Mouse (Mus musculus) midbrain, embryonic 15.5 days (tissue): Measurements from ENCODE around the gene Krtap28-10. TPM values are rescaled to one million over a fixed set of nuclear protein-coding genes. Genes with fewer than 3 reads are reported as not detected.
"Not testable (repeated sequence)": the region's sequence is repeated elsewhere in the genome, so short reads cannot be mapped to it uniquely, and the experiment has no call there.

ENCODE experiments used
- ATAC-seq: fragments of 200-750 bp; cut with Nextera tagmentation; replicated peaks from 2 replicates; pipeline ENCODE4 v1.8.0; 2017; ENCODE audit warnings: moderate TSS enrichment
- H3K27ac ChIP-seq: fragments of 300-500 bp; sonication (generic); 2 replicates; pipeline ENCODE4 v1.5.1; 2015; ENCODE audit warnings: mild to moderate bottlenecking, inconsistent platforms
- H3K27me3 ChIP-seq: fragments of 300-500 bp; sonication (generic); replicated peaks from 2 replicates; pipeline ENCODE4 v1.6.1; 2015; ENCODE audit warnings: inconsistent platforms
- H3K36me3 ChIP-seq: fragments of 300-500 bp; sonication (generic); replicated peaks from 2 replicates; pipeline ENCODE4 v1.6.1; 2015; ENCODE audit warnings: inconsistent platforms
- H3K4me1 ChIP-seq: fragments of 300-500 bp; sonication (generic); 2 replicates; pipeline ENCODE4 v1.6.1; 2015; ENCODE audit warnings: inconsistent platforms
- H3K4me2 ChIP-seq: fragments of 300-500 bp; sonication (generic); 2 replicates; pipeline ENCODE4 v1.6.1; 2015; ENCODE audit warnings: inconsistent platforms, mild to moderate bottlenecking, moderate library complexity
- H3K4me3 ChIP-seq: fragments of 300-500 bp; sonication (generic); 2 replicates; pipeline ENCODE4 v1.5.1; 2015; ENCODE audit warnings: mild to moderate bottlenecking, inconsistent platforms
- H3K9ac ChIP-seq: fragments of 300-500 bp; sonication (generic); 2 replicates; pipeline ENCODE4 v1.6.1; 2015; ENCODE audit warnings: mild to moderate bottlenecking, inconsistent platforms
- H3K9me3 ChIP-seq: fragments of 300-500 bp; sonication (generic); 2 replicates; pipeline ENCODE4 v1.6.1; 2016; ENCODE audit warnings: inconsistent platforms
- WGBS: fragments of 180-500 bp; shearing (Covaris S2); methylation state at CpG from one replicate; pipeline ENCODE4 v1.1.7; 2015; ENCODE audit warnings: mixed read lengths; 5-methylcytosine and 5-hydroxymethylcytosine counted together
- polyA plus RNA-seq: library from polyadenylated mRNA; unstranded; fragments of >200 nt; fragmentation: Nextera tagmentation; extraction: Ambion mirVana; gene quantifications from 2 replicates; pipeline ENCODE4 v1.2.1, GENCODE M21; 2015

The Krtap28-10 gene
- polyA plus RNA-seq, 1 experiment from 2014 or later = not detected

GRCm38 (mm10) chr1:83006218-83007179, 35.8 kb downstream of the Krtap28-10 start:
- WGBS = 85% methylated on average over 8 of the region's 8 CpGs
- no peak overlapping the region for H3K9ac ChIP-seq
- ATAC-seq = no peak

GRCm38 (mm10) chr1:83000306-83000705, 42.0 kb downstream of the Krtap28-10 start, which contains the start of gene Gm47959:
Gene Gm47959 (plus strand): TSS chr1:83000548.
- not testable (repeated sequence) for H3K4me3 ChIP-seq, H3K36me3 ChIP-seq, H3K4me1 ChIP-seq, H3K27ac ChIP-seq, H3K9me3 ChIP-seq, H3K9ac ChIP-seq, H3K4me2 ChIP-seq, ATAC-seq, H3K27me3 ChIP-seq
- WGBS = 96% methylated on average over 7 of the region's 9 CpGs

More at GRCm38 (mm10) chr1:83006218-83007179, 35.8 kb downstream of the Krtap28-10 start:
- H3K4me2 ChIP-seq = no peak overlapping the region
- no peaks in the 10 kb centered on the region for H3K4me1 ChIP-seq
- H3K9me3 ChIP-seq = no peaks in the 10 kb centered on the region
- no peaks in the 10 kb centered on the region for H3K36me3 ChIP-seq
- H3K27me3 ChIP-seq = no peaks in the 10 kb centered on the region
- no peak overlapping the region for H3K27ac ChIP-seq
- no peak overlapping the region for H3K4me3 ChIP-seq

- Histone ChIP-seq H3K27me3 (no peaks in the 10 kb centered on the region), H3K4me2 (no peak overlapping the region), H3K36me3 (no peaks in the 10 kb centered on the region), H3K4me1 (no peaks in the 10 kb centered on the region), H3K9me3 (no peaks in the 10 kb centered on the region), H3K4me3 (no peak overlapping the region), H3K9ac (no peak overlapping the region), H3K27ac (no peak overlapping the region)
- 80% methylated on average over 3 of the region's 3 CpGs for WGBS
- no peak for ATAC-seq
Observed at GRCm38 (mm10) chr1:82993947-82994346, 48.3 kb downstream of the Krtap28-10 start.

- WGBS = 86% methylated on average over 6 of the region's 6 CpGs
- H3K27ac ChIP-seq = no peak overlapping the region
- no peak overlapping the region for H3K4me3 ChIP-seq
- no peak overlapping the region for H3K4me2 ChIP-seq
- no peaks in the 10 kb centered on the region for H3K27me3 ChIP-seq
- no peaks in the 10 kb centered on the region for H3K9me3 ChIP-seq
- H3K36me3 ChIP-seq = no peaks in the 10 kb centered on the region
- no peak overlapping the region for H3K9ac ChIP-seq
- ATAC-seq = no peak
- no peaks in the 10 kb centered on the region for H3K4me1 ChIP-seq
Observed at GRCm38 (mm10) chr1:82992093-82992492, 50.2 kb downstream of the Krtap28-10 start.

GRCm38 (mm10) chr1:82991596-82991995, 50.7 kb downstream of the Krtap28-10 start:
- Histone ChIP-seq H3K27ac (no peak overlapping the region), H3K9me3 (no peaks in the 10 kb centered on the region), H3K4me1 (no peaks in the 10 kb centered on the region), H3K4me2 (no peak overlapping the region), H3K36me3 (no peaks in the 10 kb centered on the region), H3K27me3 (no peaks in the 10 kb centered on the region), H3K9ac (no peak overlapping the region), H3K4me3 (no peak overlapping the region)
- ATAC-seq = no peak
- WGBS = 78% methylated on average over 3 of the region's 3 CpGs

Other genes starting within 250 kb of the Krtap28-10 start
- gene Agfg1, start 203.0 kb downstream of the Krtap28-10 start, polyA plus RNA-seq = 25.2 and 28.3 TPM in 2 replicates
- gene A030005L19Rik, start 129.2 kb downstream of the Krtap28-10 start, polyA plus RNA-seq = 0.43 TPM in 1 of 2 replicates, not detected in the other
- gene A030014E15Rik, start 117.6 kb downstream of the Krtap28-10 start, polyA plus RNA-seq = not detected in 2 replicates
- not detected in 2 replicates for gene Gm6217, start 111.1 kb downstream of the Krtap28-10 start, polyA plus RNA-seq
- not detected in 2 replicates for gene A030003K21Rik, start 99.1 kb downstream of the Krtap28-10 start, polyA plus RNA-seq
- gene Gm7544, start 86.5 kb downstream of the Krtap28-10 start, polyA plus RNA-seq = not detected in 2 replicates
- not detected in 2 replicates for gene Gm47955, start 82.2 kb downstream of the Krtap28-10 start, polyA plus RNA-seq
- not detected in 2 replicates for gene Gm47959, start 41.9 kb downstream of the Krtap28-10 start, polyA plus RNA-seq
- 0.87 and 0.94 TPM in 2 replicates for gene Slc19a3, start 4.0 kb downstream of the Krtap28-10 start, polyA plus RNA-seq
- not detected in 2 replicates for gene Gm47969, start 2.5 kb upstream of the Krtap28-10 start, polyA plus RNA-seq
- gene A030005K14Rik, start 16.9 kb upstream of the Krtap28-10 start, polyA plus RNA-seq = not detected in 2 replicates
- gene Krtap28-13, start 18.4 kb upstream of the Krtap28-10 start, polyA plus RNA-seq = not detected in 2 replicates
- gene Ccl20, start 74.3 kb upstream of the Krtap28-10 start, polyA plus RNA-seq = not detected in 2 replicates
- gene Daw1, start 117.3 kb upstream of the Krtap28-10 start, polyA plus RNA-seq = 1.2 and 1.9 TPM in 2 replicates